ENCODE assay signal across 32 mouse cellular contexts in the genomic region with DNA sequence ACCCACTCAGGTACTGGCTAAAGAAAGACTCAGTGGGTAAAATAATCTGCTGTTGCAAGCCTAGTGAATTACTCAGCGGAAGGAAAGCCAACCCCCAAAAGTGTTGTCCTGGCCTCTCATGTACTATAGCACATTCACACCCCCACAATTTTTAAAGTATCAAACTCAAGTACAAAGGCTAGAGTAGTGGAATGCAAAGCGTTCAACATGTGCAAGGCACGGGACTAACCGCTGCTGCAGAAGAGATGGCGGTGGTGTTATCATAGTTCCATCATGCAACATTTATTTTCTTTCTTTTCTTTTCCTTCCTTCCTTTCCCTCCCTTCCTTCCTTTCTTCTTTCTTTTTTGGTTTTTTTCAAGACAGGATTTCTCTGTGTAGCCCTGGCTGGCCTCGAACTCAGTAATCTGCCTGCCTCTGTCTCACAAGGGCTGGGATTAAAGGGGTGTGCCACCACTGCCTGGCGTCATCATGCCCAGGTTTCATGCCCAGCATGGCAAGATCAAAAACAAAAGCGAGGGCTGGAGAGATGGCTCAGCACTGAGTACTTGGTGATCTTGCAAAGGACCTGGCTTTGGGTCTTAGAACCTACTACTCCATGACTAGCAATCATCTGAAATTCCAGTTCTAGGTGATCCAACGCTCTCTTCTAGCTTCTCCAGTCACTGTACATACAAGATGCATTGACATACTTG. TPM values are rescaled to one million over a fixed set of nuclear protein-coding genes. Genes with fewer than 3 reads are reported as not detected.
A peak's percentile ranks its signal among the peaks of the same experiment; 100 is the strongest.
DNase-seq lines count a peak whose midpoint lies in the region; ATAC-seq and TF ChIP-seq lines count a peak whose summit lies in the region.
"Had no signal": no experiment of that assay in that cellular context is flagged by ENCODE, and none has a peak within 500 bp of the region (broad histone marks: within the 10 kb centered on the region; RNA-seq: fewer than 3 reads in every experiment).

No protein-coding gene starts in this region.

- H3K4me2 ChIP-seq in hindbrain, embryonic 13.5 days = no peak overlapping the region
- H3K4me2 ChIP-seq in hindbrain, embryonic 14.5 days (replicated peaks) = no peak overlapping the region
- H3K4me2 ChIP-seq in myocyte (ENCODE audit: low read depth) = no peak overlapping the region
- H3K4me2 ChIP-seq: forebrain, embryonic 13.5 days; hindbrain, embryonic 15.5 days; midbrain, embryonic 15.5 days; neural tube, embryonic 13.5 days; stomach, embryonic 15.5 days had no signal

- WGBS in hindbrain, embryonic 13.5 days = 88% methylated on average over 9 of the region's 9 CpGs
- 89% methylated on average over 9 of the region's 9 CpGs for WGBS in hindbrain, embryonic 14.5 days

- no peaks in the 10 kb centered on the region for H3K79me2 ChIP-seq in myocyte (ENCODE audit: control insufficient read depth, insufficient read depth)

- H3K36me3 ChIP-seq in hindbrain, embryonic 13.5 days = peaks cover 61% of the 10 kb centered on the region
- H3K36me3 ChIP-seq in hindbrain, embryonic 14.5 days (replicated peaks; ENCODE audit: control insufficient read depth, insufficient read depth) = peaks cover 78% of the 10 kb centered on the region
- peaks cover 38% of the 10 kb centered on the region for H3K36me3 ChIP-seq in myocyte (ENCODE audit: control insufficient read depth, insufficient read depth)

- H3K4me3 ChIP-seq in hindbrain, embryonic 13.5 days = no peak overlapping the region
- no peak overlapping the region for H3K4me3 ChIP-seq in hindbrain, embryonic 14.5 days (replicated peaks; ENCODE audit: low read length)
- no peak overlapping the region for H3K4me3 ChIP-seq in myocyte
- H3K4me3 ChIP-seq: forebrain, embryonic 13.5 days; gastrocnemius, adult 2 months; hindbrain, embryonic 15.5 days; megakaryocyte, embryonic 14.5 days; midbrain, embryonic 15.5 days; neural tube, embryonic 13.5 days; stomach, embryonic 15.5 days had no signal

- no peak overlapping the region for H3ac ChIP-seq in myocyte (ENCODE audit: control insufficient read depth, insufficient read length)

- no peaks in the 10 kb centered on the region for H3K9me3 ChIP-seq in hindbrain, embryonic 13.5 days
- H3K9me3 ChIP-seq in hindbrain, embryonic 14.5 days (ENCODE audit: control insufficient read depth, low read length) = no peaks in the 10 kb centered on the region
- H3K9me3 ChIP-seq: forebrain, embryonic 13.5 days; G1E; hindbrain, embryonic 15.5 days; megakaryocyte, embryonic 14.5 days; midbrain, embryonic 15.5 days; neural tube, embryonic 13.5 days; stomach, embryonic 15.5 days had no signal

- 0 out of 2 replicates have a peak overlapping the region, but pooled peaks have one; percentile 15 for H3K9ac ChIP-seq in hindbrain, embryonic 13.5 days
- H3K9ac ChIP-seq in hindbrain, embryonic 14.5 days = no peak overlapping the region
- H3K9ac ChIP-seq: forebrain, embryonic 13.5 days; hindbrain, embryonic 15.5 days; midbrain, embryonic 15.5 days; neural tube, embryonic 13.5 days; stomach, embryonic 15.5 days had no signal

- ATAC-seq in hindbrain, embryonic 13.5 days (ENCODE audit: low FRiP score) = no peak
- ATAC-seq in hindbrain, embryonic 14.5 days (ENCODE audit: low FRiP score) = no peak
- ATAC-seq: forebrain, embryonic 13.5 days; midbrain, embryonic 15.5 days had no signal

- peaks cover 29% of the 10 kb centered on the region for H3K4me1 ChIP-seq in hindbrain, embryonic 13.5 days (replicated peaks)
- peaks cover 15% of the 10 kb centered on the region; the same call in 1 of the 2 replicates for H3K4me1 ChIP-seq in hindbrain, embryonic 14.5 days (replicated peaks; ENCODE audit: control insufficient read depth, insufficient read depth, low read length)

- H3K27ac ChIP-seq in hindbrain, embryonic 13.5 days = no peak overlapping the region
- no peak overlapping the region for H3K27ac ChIP-seq in hindbrain, embryonic 14.5 days
- H3K27ac ChIP-seq: forebrain, embryonic 13.5 days; gastrocnemius, adult 2 months; hindbrain, embryonic 15.5 days; midbrain, embryonic 15.5 days; neural tube, embryonic 13.5 days; stomach, embryonic 15.5 days had no signal

- H3K27me3 ChIP-seq in hindbrain, embryonic 13.5 days = no peaks in the 10 kb centered on the region
- H3K27me3 ChIP-seq in hindbrain, embryonic 14.5 days (ENCODE audit: control insufficient read depth, insufficient read depth, low read length) = no peaks in the 10 kb centered on the region
- H3K27me3 ChIP-seq in myocyte (ENCODE audit: control insufficient read depth, insufficient read depth, insufficient read length) = no peaks in the 10 kb centered on the region
- H3K27me3 ChIP-seq: CH12.LX; forebrain, embryonic 13.5 days; hindbrain, embryonic 15.5 days; megakaryocyte, embryonic 14.5 days; midbrain, embryonic 15.5 days; neural tube, embryonic 13.5 days; stomach, embryonic 15.5 days had no signal

- no peak for DNase-seq in hindbrain, embryonic 14.5 days (ENCODE audit: low spot score)
- peak; percentile 2 for DNase-seq in layer of hippocampus, adult 11-12 months (ENCODE audit: low spot score)
- no peak for DNase-seq in layer of hippocampus, postnatal 25 days (ENCODE audit: extremely low spot score in 1 of 2, low spot score in 1 of 2)
- peak; percentile 12 to 18 for DNase-seq in right cerebral cortex, postnatal 10 days (ENCODE audit: low spot score in 2 of 2)
- DNase-seq in right cerebral cortex, adult 18-20 months = no peak
- DNase-seq: adrenal gland, adult 2 months; B cell, adult 2 months; cerebellum, adult 11-12 months; cerebellum, postnatal 14 days; kidney, adult 11 months; kidney, postnatal 36 days; left cerebral cortex, postnatal 4 days; lung, postnatal 14 days; retina, postnatal 1 day; right cerebral cortex, postnatal 4 days; thymus, adult 2 months had no signal

- peak; percentile 11 for TF ChIP-seq POLR2A in myocyte (IDR thresholded peaks at IDR 0.05; ENCODE audit: insufficient read length, low read depth)

TF ChIP-seq in myocyte, 11 proteins besides CTCF, POLR2A, EP300 and RAD21:
- TF ChIP-seq POLR2AphosphoS2 (IDR thresholded peaks at IDR 0.05; ENCODE audit: insufficient read length, low read depth) (peak; percentile 48), USF1 (IDR thresholded peaks at IDR 0.05; ENCODE audit: low read depth) (no peak)
TF ChIP-seq in myocyte: peak in this region for 1.

RNA-seq across cellular contexts. Expression of gene Gm10337, which starts 2.4 kb away (rescaled TPM):
- polyA plus RNA-seq in hindbrain, embryonic 13.5 days (2015; fragmentation: Nextera tagmentation; extraction: Ambion mirVana) = 6.3 and 17.2 TPM in 2 replicates
- 9.6 and 17.2 TPM in 2 replicates for polyA plus RNA-seq in hindbrain, embryonic 14.5 days (2014; fragmentation: Nextera tagmentation; extraction: Ambion mirVana)
- total RNA-seq in layer of hippocampus, postnatal 25 days (2021) = not detected
- not detected for polyA plus RNA-seq in myocyte (2012; fragmentation: generic; extraction: Trizol)
- total RNA-seq: adrenal gland, adult 2 months; CH12.LX; G1E; gastrocnemius, adult 2 months; heart, postnatal 25 days; layer of hippocampus, postnatal 10 days; left cerebral cortex, adult 8-10 months; left cerebral cortex, postnatal 4 days; liver, adult 2 months had no signal
- polyA plus RNA-seq: adrenal gland, adult 2 months; G1E; liver, adult 2 months; liver, embryonic 16.5 days; thymus, adult 2 months had no signal

RNA-seq across cellular contexts. Expression of gene Map3k12, which starts 10.9 kb away (rescaled TPM):
- polyA plus RNA-seq in hindbrain, embryonic 13.5 days (2015; fragmentation: Nextera tagmentation; extraction: Ambion mirVana) = 48.9 and 49.6 TPM in 2 replicates
- polyA plus RNA-seq in hindbrain, embryonic 14.5 days (2014; fragmentation: Nextera tagmentation; extraction: Ambion mirVana) = 43.9 and 47.5 TPM in 2 replicates
- 100 to 1,000 TPM in 1 of 2 experiments, 10 to 100 TPM in 1; 94.0 to 102 TPM for total RNA-seq in layer of hippocampus, postnatal 25 days (2021)
- polyA plus RNA-seq in myocyte (2012; fragmentation: generic; extraction: Trizol) = 5.9 TPM

RNA-seq across cellular contexts. Expression of gene Tarbp2, which starts 12.1 kb away (rescaled TPM):
- polyA plus RNA-seq in hindbrain, embryonic 13.5 days (2015; fragmentation: Nextera tagmentation; extraction: Ambion mirVana) = 94.5 and 94.6 TPM in 2 replicates
- 77.8 and 86.7 TPM in 2 replicates for polyA plus RNA-seq in hindbrain, embryonic 14.5 days (2014; fragmentation: Nextera tagmentation; extraction: Ambion mirVana)
- total RNA-seq in layer of hippocampus, postnatal 25 days (2021) = 10 to 100 TPM; 32.8 to 40.4 TPM
- polyA plus RNA-seq in myocyte (2012; fragmentation: generic; extraction: Trizol) = 76.2 TPM

RNA-seq across cellular contexts. Expression of gene Npff, which starts 18.8 kb away (rescaled TPM):
- polyA plus RNA-seq in hindbrain, embryonic 13.5 days (2015; fragmentation: Nextera tagmentation; extraction: Ambion mirVana) = 6.1 and 7.1 TPM in 2 replicates
- polyA plus RNA-seq in hindbrain, embryonic 14.5 days (2014; fragmentation: Nextera tagmentation; extraction: Ambion mirVana) = 5.0 and 8.6 TPM in 2 replicates
- 1 to 10 TPM; 2.1 to 3.0 TPM for total RNA-seq in layer of hippocampus, postnatal 25 days (2021)
- polyA plus RNA-seq in myocyte (2012; fragmentation: generic; extraction: Trizol) = 0.84 TPM

RNA-seq across cellular contexts. Expression of gene Pcbp2, which starts 35.6 kb away (rescaled TPM):
- polyA plus RNA-seq in hindbrain, embryonic 13.5 days (2015; fragmentation: Nextera tagmentation; extraction: Ambion mirVana) = 148 and 150 TPM in 2 replicates
- polyA plus RNA-seq in hindbrain, embryonic 14.5 days (2014; fragmentation: Nextera tagmentation; extraction: Ambion mirVana) = 158 and 166 TPM in 2 replicates
- total RNA-seq in layer of hippocampus, postnatal 25 days (2021) = 100 to 1,000 TPM; 449 to 472 TPM
- polyA plus RNA-seq in myocyte (2012; fragmentation: generic; extraction: Trizol) = 892 TPM

Comparison
In these comparisons a context has a peak if more than half of its experiments do, and no peak if none do; other contexts are left out.
1. DNase-seq: peak in layer of hippocampus, adult 11-12 months (single experiment) and right cerebral cortex, postnatal 10 days (2 of 2); none in hindbrain, embryonic 14.5 days (single experiment), layer of hippocampus, postnatal 25 days (0 of 2) and right cerebral cortex, adult 18-20 months (single experiment).